Mouse (Mus musculus): Measurements from ENCODE around the gene Clec4d. TPM values are rescaled to one million over a fixed set of nuclear protein-coding genes. Genes with fewer than 3 reads are reported as not detected.
"Not testable (repeated sequence)": the region's sequence is repeated elsewhere in the genome, so short reads cannot be mapped to it uniquely, and the experiment has no call there.

Gene Clec4d
- 0.34 TPM in 1 of 2 replicates, not detected in the other for polyA plus RNA-seq (2012; rRNA removed)

- 46% methylated on average over 4 of the region's 4 CpGs for WGBS
- no peak within 1 kb of the TSS for H3K27ac ChIP-seq (ENCODE audit: insufficient read depth, low read depth, low read length)
Observed at GRCm38 (mm10) chr6:123261555-123262161, at the start of gene Clec4d. Gene Clec4d, plus strand, starts transcription at chr6:123262111.

GRCm38 (mm10) chr6:123227519-123228166, 34.3 kb upstream of the Clec4d start:
- 45% methylated on average over 2 of the region's 2 CpGs for WGBS
- Histone ChIP-seq H3K27ac (ENCODE audit: insufficient read depth, low read depth, low read length) (no peak overlapping the region), H3K4me3 (ENCODE audit: low read depth, low read length) (no peak overlapping the region), H3K27me3 (ENCODE audit: control insufficient read depth, insufficient read depth, low read length) (no peaks in the 10 kb centered on the region), H3K4me1 (ENCODE audit: control insufficient read depth, insufficient read depth, insufficient read length, low read length) (no peaks in the 10 kb centered on the region), H3K36me3 (ENCODE audit: control insufficient read depth, insufficient read depth, low read length) (no peaks in the 10 kb centered on the region)
- TF ChIP-seq POLR2A (IDR thresholded peaks at IDR 0.05; ENCODE audit: low read depth, low read length) (no peak), CTCF (IDR thresholded peaks at IDR 0.05; ENCODE audit: extremely low read depth, insufficient read length, insufficient replicate concordance, low read depth, low read length) (no peak)

More at GRCm38 (mm10) chr6:123261555-123262161, at the start of gene Clec4d:
- H3K4me3 ChIP-seq (ENCODE audit: low read depth, low read length), result no peak within 1 kb of the TSS
- H3K4me1 ChIP-seq (ENCODE audit: control insufficient read depth, insufficient read depth, insufficient read length, low read length), result no peaks in the 10 kb centered on the region
- TF ChIP-seq POLR2A (IDR thresholded peaks at IDR 0.05; ENCODE audit: low read depth, low read length) (no peak), CTCF (IDR thresholded peaks at IDR 0.05; ENCODE audit: extremely low read depth, insufficient read length, insufficient replicate concordance, low read depth, low read length) (no peak)
- H3K27me3 ChIP-seq (ENCODE audit: control insufficient read depth, insufficient read depth, low read length), result no peaks in the 10 kb centered on the region
- no peaks in the 10 kb centered on the region for H3K36me3 ChIP-seq (ENCODE audit: control insufficient read depth, insufficient read depth, low read length)

GRCm38 (mm10) chr6:123229644-123230043, 32.3 kb upstream of the Clec4d start, which contains the start of gene Clec4n:
Gene Clec4n, plus strand, starts transcription at chr6:123229843.
- no peaks in the 10 kb centered on the region for H3K4me1 ChIP-seq (ENCODE audit: control insufficient read depth, insufficient read depth, insufficient read length, low read length)

DNA sequence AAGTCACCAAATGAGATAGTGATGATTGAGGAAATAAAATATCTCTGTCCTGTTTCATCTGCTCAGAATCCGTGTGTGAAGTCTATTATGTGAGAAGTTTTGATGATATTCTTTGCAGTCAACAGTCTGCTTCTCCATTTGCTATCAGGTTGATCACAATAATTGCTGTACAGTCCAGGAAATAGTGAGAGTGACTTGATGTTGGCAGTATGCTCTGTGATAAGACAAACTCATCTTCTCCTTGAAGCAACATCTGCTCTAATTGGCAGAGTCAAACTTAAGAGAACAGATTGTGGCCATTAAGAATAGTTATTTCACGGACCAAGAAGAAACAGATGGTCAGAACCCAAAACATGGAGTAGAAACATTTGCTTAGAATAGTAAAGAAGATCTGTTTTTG, 30.8 kb upstream of the Clec4d start:
- no peak overlapping the region for H3K4me3 ChIP-seq (ENCODE audit: low read depth, low read length)
- no peaks in the 10 kb centered on the region for H3K4me1 ChIP-seq (ENCODE audit: control insufficient read depth, insufficient read depth, insufficient read length, low read length)
- H3K27me3 ChIP-seq (ENCODE audit: control insufficient read depth, insufficient read depth, low read length), result no peaks in the 10 kb centered on the region
- no peak for TF ChIP-seq CTCF (IDR thresholded peaks at IDR 0.05; ENCODE audit: extremely low read depth, insufficient read length, insufficient replicate concordance, low read depth, low read length)
- TF ChIP-seq POLR2A (IDR thresholded peaks at IDR 0.05; ENCODE audit: low read depth, low read length), result no peak
- no peak overlapping the region for H3K27ac ChIP-seq (ENCODE audit: insufficient read depth, low read depth, low read length)
- WGBS, result 66% methylated on average over 2 of the region's 2 CpGs
- no peaks in the 10 kb centered on the region for H3K36me3 ChIP-seq (ENCODE audit: control insufficient read depth, insufficient read depth, low read length)

More at GRCm38 (mm10) chr6:123229644-123230043, 32.3 kb upstream of the Clec4d start, which contains the start of gene Clec4n:
- 55% methylated on average over 3 of the region's 3 CpGs for WGBS
- H3K4me3 ChIP-seq (ENCODE audit: low read depth, low read length), result no peak within 1 kb of the TSS
- H3K27ac ChIP-seq (ENCODE audit: insufficient read depth, low read depth, low read length), result 0 out of 2 replicates have a peak within 1 kb of the TSS, but pooled peaks have one; percentile 10
- no peak for TF ChIP-seq POLR2A (IDR thresholded peaks at IDR 0.05; ENCODE audit: low read depth, low read length)
- TF ChIP-seq CTCF (IDR thresholded peaks at IDR 0.05; ENCODE audit: extremely low read depth, insufficient read length, insufficient replicate concordance, low read depth, low read length), result no peak
- no peaks in the 10 kb centered on the region for H3K27me3 ChIP-seq (ENCODE audit: control insufficient read depth, insufficient read depth, low read length)
- H3K36me3 ChIP-seq (ENCODE audit: control insufficient read depth, insufficient read depth, low read length), result no peaks in the 10 kb centered on the region

GRCm38 (mm10) chr6:123237582-123237981, 24.3 kb upstream of the Clec4d start:
- Histone ChIP-seq H3K4me1 (ENCODE audit: control insufficient read depth, insufficient read depth, insufficient read length, low read length) (no peaks in the 10 kb centered on the region), H3K27me3 (ENCODE audit: control insufficient read depth, insufficient read depth, low read length) (no peaks in the 10 kb centered on the region), H3K27ac (ENCODE audit: insufficient read depth, low read depth, low read length) (no peak overlapping the region), H3K36me3 (ENCODE audit: control insufficient read depth, insufficient read depth, low read length) (no peaks in the 10 kb centered on the region), H3K4me3 (ENCODE audit: low read depth, low read length) (no peak overlapping the region)
- TF ChIP-seq CTCF (IDR thresholded peaks at IDR 0.05; ENCODE audit: extremely low read depth, insufficient read length, insufficient replicate concordance, low read depth, low read length) (no peak), POLR2A (IDR thresholded peaks at IDR 0.05; ENCODE audit: low read depth, low read length) (no peak)

DNA sequence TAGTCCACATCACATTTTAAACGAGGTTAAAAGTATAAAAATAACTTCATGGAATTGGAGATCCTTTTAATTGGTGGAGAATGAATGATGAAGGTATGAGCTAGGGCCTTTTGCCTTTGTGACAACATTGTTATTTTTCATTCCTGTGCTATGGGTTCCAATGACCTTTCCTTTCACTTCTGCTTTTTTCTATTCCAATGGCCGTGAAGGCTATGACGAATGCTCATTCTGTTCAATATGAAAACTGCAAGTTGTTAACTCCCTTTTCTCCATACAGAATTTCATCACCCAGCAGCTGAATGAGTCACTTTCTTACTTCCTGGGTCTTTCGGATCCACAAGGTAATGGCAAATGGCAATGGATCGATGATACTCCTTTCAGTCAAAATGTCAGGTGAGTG, 17.7 kb upstream of the Clec4d start:
- Histone ChIP-seq H3K27me3 (ENCODE audit: control insufficient read depth, insufficient read depth, low read length) (no peaks in the 10 kb centered on the region), H3K27ac (ENCODE audit: insufficient read depth, low read depth, low read length) (no peak overlapping the region), H3K36me3 (ENCODE audit: control insufficient read depth, insufficient read depth, low read length) (no peaks in the 10 kb centered on the region), H3K4me1 (ENCODE audit: control insufficient read depth, insufficient read depth, insufficient read length, low read length) (no peaks in the 10 kb centered on the region), H3K4me3 (ENCODE audit: low read depth, low read length) (no peak overlapping the region)
- TF ChIP-seq POLR2A (IDR thresholded peaks at IDR 0.05; ENCODE audit: low read depth, low read length), result no peak
- no peak for TF ChIP-seq CTCF (IDR thresholded peaks at IDR 0.05; ENCODE audit: extremely low read depth, insufficient read length, insufficient replicate concordance, low read depth, low read length)
- WGBS, result 77% methylated on average over 5 of the region's 5 CpGs

GRCm38 (mm10) chr6:123248862-123249261, 13.0 kb upstream of the Clec4d start:
- H3K36me3 ChIP-seq (ENCODE audit: control insufficient read depth, insufficient read depth, low read length); H3K27me3 ChIP-seq (ENCODE audit: control insufficient read depth, insufficient read depth, low read length); H3K4me1 ChIP-seq (ENCODE audit: control insufficient read depth, insufficient read depth, insufficient read length, low read length); H3K4me3 ChIP-seq (ENCODE audit: low read depth, low read length); H3K27ac ChIP-seq (ENCODE audit: insufficient read depth, low read depth, low read length): not testable (repeated sequence)
- WGBS, result 72% methylated on average over 2 of the region's 2 CpGs

All from small intestine, adult 2 months (tissue).